Mouse (Mus musculus): ENCODE data around the gene Fcgbp. TPM values are rescaled to one million over a fixed set of nuclear protein-coding genes. Genes with fewer than 3 reads are reported as not detected.

Gene Fcgbp
- total RNA-seq (2023) = not detected

DNA sequence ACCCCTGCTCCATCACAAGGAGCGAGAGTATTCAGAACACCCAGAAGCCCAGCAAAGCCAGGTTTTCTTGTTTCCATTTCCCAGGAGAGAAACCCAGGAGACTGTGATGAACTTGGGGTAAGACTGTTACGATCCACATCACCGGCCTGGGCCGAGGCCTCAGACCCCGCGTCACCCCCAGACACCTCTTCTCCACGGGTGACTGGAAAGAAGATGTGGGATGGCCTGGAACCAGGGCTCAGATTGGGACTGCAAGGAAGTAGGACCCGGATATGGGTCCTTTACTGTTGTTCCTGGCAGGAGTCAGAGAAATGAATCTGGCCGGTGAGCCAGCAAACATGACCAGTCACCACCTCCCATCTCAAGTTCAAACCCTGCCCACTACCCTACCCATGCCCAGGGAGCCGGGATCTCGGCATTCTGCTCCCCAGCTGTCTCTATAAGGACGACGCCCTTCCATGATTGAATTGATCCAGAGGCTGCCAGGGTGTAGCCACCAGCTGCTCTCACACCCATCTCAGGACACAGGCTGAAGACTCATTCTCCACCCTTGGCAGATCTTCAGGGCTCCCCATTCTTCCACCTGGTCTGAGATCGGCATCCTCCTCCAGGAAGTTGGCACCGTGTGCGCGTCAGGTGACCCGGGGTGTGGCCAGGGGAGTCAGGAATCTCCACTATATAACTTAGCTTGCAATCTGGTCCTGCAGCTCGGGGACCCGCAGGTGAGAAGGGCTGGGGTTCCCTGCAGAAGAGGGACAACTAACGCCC, at the start of gene Fcgbp:
TSS of gene Fcgbp (plus strand) at position 706 of the 768 bp plus-strand sequence.

DNA sequence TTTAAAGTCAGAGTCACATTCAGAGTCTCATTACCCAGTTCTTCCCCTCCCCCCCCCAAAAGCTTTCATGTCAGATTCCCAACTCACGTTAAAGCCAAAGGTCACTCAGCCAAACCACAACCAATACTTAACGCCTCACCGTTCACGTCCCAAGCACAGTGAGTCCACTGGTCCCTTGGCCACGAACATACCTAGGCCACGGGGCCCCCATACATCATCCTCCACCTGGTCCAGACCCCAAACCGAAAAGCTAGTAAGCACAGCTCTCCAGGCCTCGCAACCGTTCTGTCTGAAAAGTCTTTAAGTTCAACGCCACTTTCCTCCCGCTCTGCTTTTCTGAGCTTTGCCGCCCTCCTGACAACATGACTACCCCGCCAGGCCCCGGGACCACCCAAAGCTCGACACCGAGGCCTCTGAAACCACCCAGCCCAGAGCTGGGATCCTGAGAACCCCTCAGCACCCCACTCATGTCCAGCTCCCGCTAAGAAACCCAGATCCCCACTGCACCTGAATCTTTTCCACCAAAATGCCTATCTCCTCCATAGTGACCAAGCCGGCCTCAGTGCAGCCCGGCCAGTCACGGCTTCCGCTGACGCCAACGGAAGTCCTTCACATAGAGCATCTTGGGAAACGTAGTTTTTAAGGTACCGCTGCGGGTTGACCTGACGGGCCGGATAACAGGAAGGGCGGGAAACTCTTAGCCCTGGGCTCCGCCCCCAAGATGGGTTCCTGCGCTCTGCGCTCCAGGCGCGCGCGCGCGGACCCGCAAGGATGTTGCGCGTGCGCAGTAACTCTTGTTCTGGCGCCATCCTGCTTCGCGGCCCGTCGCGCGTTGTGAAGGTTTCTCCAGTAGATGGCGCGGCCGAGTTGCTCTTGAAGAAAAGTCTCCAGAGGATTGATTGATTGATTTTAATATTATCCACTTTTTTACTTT, 21.3 kb upstream of the Fcgbp start, which contains the start of gene Psmc4:
TSS of gene Psmc4 (minus strand) at position 626 of the 934 bp plus-strand sequence.

DNA sequence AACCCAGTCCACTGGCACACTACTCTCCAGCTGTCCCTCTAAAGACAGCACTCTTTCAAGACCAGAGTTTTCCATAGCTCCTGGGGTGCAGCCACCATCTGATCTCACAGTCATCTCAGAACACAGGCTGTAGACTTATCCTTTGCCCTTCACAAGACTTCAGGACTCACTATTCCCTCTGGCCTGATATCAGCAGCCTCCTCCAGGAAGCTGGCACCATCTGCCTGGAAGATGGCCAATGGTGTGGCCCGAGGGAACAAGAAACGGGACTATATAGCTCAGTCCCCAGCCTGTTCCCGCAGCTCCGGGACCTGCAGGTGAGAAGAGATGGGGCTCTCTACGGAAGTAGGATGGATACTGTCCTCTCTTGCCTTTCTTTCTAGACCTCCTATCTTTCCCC, 58.1 kb downstream of the Fcgbp start, which contains the start of gene 9530053A07Rik:
TSS of gene 9530053A07Rik (plus strand) at position 301 of the 400 bp plus-strand sequence.

DNA sequence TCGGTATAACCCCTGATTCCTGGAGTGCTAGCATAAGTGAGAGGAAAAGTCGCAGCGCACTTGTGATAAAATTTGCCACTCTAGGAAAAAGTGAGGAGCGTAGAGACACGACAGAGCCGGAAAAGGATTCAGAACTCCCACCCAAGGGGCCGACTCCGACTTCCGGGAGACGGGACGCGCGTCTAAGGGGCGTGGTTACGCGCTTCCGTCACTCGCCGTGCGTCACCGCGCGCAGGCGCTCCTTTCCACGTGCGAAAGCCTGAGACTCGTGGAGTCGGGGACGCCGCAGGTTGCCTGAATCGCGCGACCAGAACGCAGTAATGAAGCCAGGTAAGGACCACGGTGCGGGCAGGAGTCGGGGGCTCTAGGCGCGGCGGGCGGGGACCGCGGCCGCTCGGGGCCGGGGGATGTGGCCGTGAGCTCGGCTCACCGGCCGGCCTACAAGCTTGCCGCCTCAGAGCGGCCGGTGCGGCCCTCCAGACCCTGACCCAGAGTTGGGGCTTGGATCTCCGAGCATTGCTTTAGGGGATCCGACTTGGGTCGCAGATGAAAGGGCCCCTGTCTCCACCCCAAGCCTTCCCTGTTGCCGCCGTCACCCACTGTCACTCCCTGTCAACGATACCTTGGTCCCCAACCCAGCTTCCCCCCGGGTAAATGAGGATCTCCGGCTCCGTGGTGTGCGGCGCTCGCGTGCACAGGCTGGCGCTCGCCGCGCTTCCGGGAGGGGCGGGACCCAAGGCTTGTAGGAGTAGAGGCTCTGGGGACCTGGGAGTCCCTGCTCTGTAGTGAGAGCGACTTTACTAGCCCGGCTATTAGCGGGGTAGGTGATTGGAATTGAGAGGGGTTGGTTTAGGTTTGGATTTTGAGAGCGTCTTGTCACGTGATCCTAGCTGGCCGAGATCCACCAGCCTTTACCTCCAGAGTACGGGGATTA, 98.7 kb downstream of the Fcgbp start, which contains the start of gene Fbl:
TSS of gene Fbl (plus strand) at position 222 of the 934 bp plus-strand sequence.

Other genes starting within 250 kb of the Fcgbp start
- 3.0 TPM for gene Zfp59, start 232.6 kb upstream of the Fcgbp start, total RNA-seq (2023)
- 16.6 TPM for gene Zfp607a, start 213.7 kb upstream of the Fcgbp start, total RNA-seq (2023)
- gene Zfp974, start 141.8 kb upstream of the Fcgbp start, total RNA-seq (2023) = 5.7 TPM
- gene Zfp780b, start 92.1 kb upstream of the Fcgbp start, total RNA-seq (2023) = 7.1 TPM
- 8.7 TPM for gene Zfp850, start 57.1 kb upstream of the Fcgbp start, total RNA-seq (2023)
- 106 TPM for gene Psmc4, start 21.1 kb upstream of the Fcgbp start, total RNA-seq (2023)
- gene 9530053A07Rik, start 58.2 kb downstream of the Fcgbp start, total RNA-seq (2023) = not detected
- gene Fbl, start 98.5 kb downstream of the Fcgbp start, total RNA-seq (2023) = 181 TPM
- 13.0 TPM for gene Dyrk1b, start 108.2 kb downstream of the Fcgbp start, total RNA-seq (2023)
- gene Eid2, start 196.6 kb downstream of the Fcgbp start, total RNA-seq (2023) = 7.1 TPM
- 3.8 TPM for gene Eid2b, start 206.5 kb downstream of the Fcgbp start, total RNA-seq (2023)
- not detected for gene Selenov, start 219.9 kb downstream of the Fcgbp start, total RNA-seq (2023)
- not detected for gene Dll3, start 231.0 kb downstream of the Fcgbp start, total RNA-seq (2023)
- 30.4 TPM for gene Timm50, start 240.8 kb downstream of the Fcgbp start, total RNA-seq (2023)